Mouse (Mus musculus): ENCODE measurements around the gene Dab1. TPM values are rescaled to one million over a fixed set of nuclear protein-coding genes. Genes with fewer than 3 reads are reported as not detected.

The Dab1 gene
- total and polyA plus RNA-seq, 3 experiments = not detected

- H3K4me1 ChIP-seq (ENCODE audit: control insufficient read depth in 1 of 2, insufficient read depth in 2 of 2, low read length in 2 of 2) = no peaks in the 10 kb centered on the region
- H3K9me3 ChIP-seq (replicated peaks; ENCODE audit: insufficient read depth, low read length) = no peaks in the 10 kb centered on the region
- no peaks in the 10 kb centered on the region for H3K27me3 ChIP-seq (ENCODE audit: control insufficient read depth in 1 of 2, insufficient read depth in 2 of 2, low read length in 2 of 2)
- TF ChIP-seq MXI1 (IDR thresholded peaks at IDR 0.05; ENCODE audit: low read depth, low read length) (no peak), USF1 (IDR thresholded peaks at IDR 0.05; ENCODE audit: low read depth, low read length) (no peak), BHLHE40 (IDR thresholded peaks at IDR 0.05; ENCODE audit: borderline replicate concordance, low read depth, low read length) (no peak), CTCF (IDR thresholded peaks at IDR 0.05 in 2 of 3, conservative IDR thresholded peaks at IDR 0.05 in 1 of 3; ENCODE audit: control insufficient read depth in 1 of 3, insufficient read depth in 1 of 3, low read depth in 2 of 3, low read length in 3 of 3, poor library complexity in 1 of 3, severe bottlenecking in 1 of 3) (no peak), ETS1 (IDR thresholded peaks at IDR 0.05; ENCODE audit: low read depth, low read length) (no peak), MYB (IDR thresholded peaks at IDR 0.05; ENCODE audit: low read depth, low read length) (no peak), RAD21 (IDR thresholded peaks at IDR 0.05; ENCODE audit: low read depth, low read length) (no peak), MAX (IDR thresholded peaks at IDR 0.05; ENCODE audit: low read length) (no peak), GATA1 (IDR thresholded peaks at IDR 0.05; ENCODE audit: low read depth, low read length) (no peak), TCF12 (IDR thresholded peaks at IDR 0.05; ENCODE audit: low read depth, low read length) (no peak), ZKSCAN1 (IDR thresholded peaks at IDR 0.05; ENCODE audit: low read depth, low read length) (no peak), POLR2AphosphoS2 (IDR thresholded peaks at IDR 0.05; ENCODE audit: low read length) (no peak), GABPA (IDR thresholded peaks at IDR 0.05; ENCODE audit: low read depth, low read length) (no peak), EP300 (IDR thresholded peaks at IDR 0.05; ENCODE audit: low read depth in 1 of 2, low read length in 2 of 2) (no peak), ZNF384 (IDR thresholded peaks at IDR 0.05; ENCODE audit: low read depth, low read length) (no peak), UBTF (IDR thresholded peaks at IDR 0.05; ENCODE audit: borderline replicate concordance, insufficient read depth, low read depth, low read length) (no peak), POLR2AphosphoS5 (IDR thresholded peaks at IDR 0.05; ENCODE audit: borderline replicate concordance, low read depth, low read length) (no peak)
- no peak for DNase-seq (ENCODE audit: low read depth, low spot score)
- no peaks in the 10 kb centered on the region for H3K79me2 ChIP-seq (ENCODE audit: control insufficient read depth, insufficient read depth, low read length, poor library complexity)
- H3K9ac ChIP-seq (ENCODE audit: control insufficient read depth, low read depth, low read length, poor library complexity, severe bottlenecking) = no peak overlapping the region
- H3K4me3 ChIP-seq (ENCODE audit: control insufficient read depth in 1 of 2, insufficient read depth in 1 of 2, low read depth in 2 of 2, low read length in 2 of 2) = no peak overlapping the region
- H3K27ac ChIP-seq (ENCODE audit: control insufficient read depth, low read depth, low read length) = no peak overlapping the region
- no peaks in the 10 kb centered on the region for H3K36me3 ChIP-seq (ENCODE audit: control insufficient read depth in 1 of 2, insufficient read depth in 2 of 2, low read length in 2 of 2)
Measured at GRCm38 (mm10) chr4:104153637-104154036, 534.5 kb downstream of the Dab1 start.

GRCm38 (mm10) chr4:104178067-104178466 lies 558.9 kb downstream of the Dab1 start:
- Histone ChIP-seq H3K4me3 (ENCODE audit: control insufficient read depth in 1 of 2, insufficient read depth in 1 of 2, low read depth in 2 of 2, low read length in 2 of 2) (no peak overlapping the region), H3K27ac (ENCODE audit: control insufficient read depth, low read depth, low read length) (no peak overlapping the region), H3K9ac (ENCODE audit: control insufficient read depth, low read depth, low read length, poor library complexity, severe bottlenecking) (no peak overlapping the region), H3K9me3 (replicated peaks; ENCODE audit: insufficient read depth, low read length) (no peaks in the 10 kb centered on the region), H3K4me1 (ENCODE audit: control insufficient read depth in 1 of 2, insufficient read depth in 2 of 2, low read length in 2 of 2) (no peaks in the 10 kb centered on the region), H3K36me3 (ENCODE audit: control insufficient read depth in 1 of 2, insufficient read depth in 2 of 2, low read length in 2 of 2) (no peaks in the 10 kb centered on the region), H3K79me2 (ENCODE audit: control insufficient read depth, insufficient read depth, low read length, poor library complexity) (no peaks in the 10 kb centered on the region), H3K27me3 (ENCODE audit: control insufficient read depth in 1 of 2, insufficient read depth in 2 of 2, low read length in 2 of 2) (no peaks in the 10 kb centered on the region)
- no peak for DNase-seq (ENCODE audit: low read depth, low spot score)
- TF ChIP-seq SMC3 (IDR thresholded peaks at IDR 0.05; ENCODE audit: low read depth, low read length) = no peak
- TF ChIP-seq TBP (IDR thresholded peaks at IDR 0.05; ENCODE audit: low read depth, low read length) = no peak
- TF ChIP-seq POLR2A (IDR thresholded peaks at IDR 0.05; ENCODE audit: control insufficient read depth in 1 of 2, insufficient read depth in 1 of 2, low read depth in 1 of 2, low read length in 2 of 2, poor library complexity in 1 of 2) = no peak
- TF ChIP-seq POLR2AphosphoS2 (IDR thresholded peaks at IDR 0.05; ENCODE audit: low read length) = no peak
- no peak for TF ChIP-seq HCFC1 (IDR thresholded peaks at IDR 0.05; ENCODE audit: low read depth, low read length)
- no peak for TF ChIP-seq MYC (IDR thresholded peaks at IDR 0.05; ENCODE audit: low read depth, low read length)
- TF ChIP-seq NRF1 (IDR thresholded peaks at IDR 0.05; ENCODE audit: insufficient read depth, low read depth, low read length, poor library complexity, severe bottlenecking) = no peak

All from MEL (cell line).